Mouse (Mus musculus) myocyte (in vitro differentiated cells): ENCODE results near the gene Limch1.

Source experiments
- CEBPB ChIP-seq: IDR thresholded peaks from 2 replicates; pipeline ENCODE4 v1.6.1; 2011; ENCODE audit warnings: mild to moderate bottlenecking, moderate library complexity; ENCODE audit not compliant: poor library complexity, insufficient read depth, severe bottlenecking
- E2F4 ChIP-seq: IDR thresholded peaks from one replicate; pipeline ENCODE4 v1.6.1; 2011; ENCODE audit warnings: mild to moderate bottlenecking, control low read depth, moderate library complexity; ENCODE audit not compliant: insufficient read depth
- MAX ChIP-seq: IDR thresholded peaks from one replicate; pipeline ENCODE4 v1.6.1; 2011; ENCODE audit warnings: low read depth, mild to moderate bottlenecking, control low read depth
- POLR2A ChIP-seq: IDR thresholded peaks from one replicate; pipeline ENCODE4 v1.6.1; 2011; ENCODE audit warnings: low read depth, mild to moderate bottlenecking, control low read depth, moderate library complexity; ENCODE audit not compliant: insufficient read length
- POLR2AphosphoS2 ChIP-seq: IDR thresholded peaks from one replicate; pipeline ENCODE4 v1.6.1; 2011; ENCODE audit warnings: low read depth, control low read depth; ENCODE audit not compliant: insufficient read length
- REST ChIP-seq: IDR thresholded peaks from one replicate; pipeline ENCODE4 v1.6.1; 2011; ENCODE audit warnings: mild to moderate bottlenecking, control low read depth, moderate library complexity; ENCODE audit not compliant: insufficient read depth, insufficient read length
- TCF12 ChIP-seq: IDR thresholded peaks from one replicate; pipeline ENCODE4 v1.6.1; 2011; ENCODE audit warnings: mild to moderate bottlenecking, control low read depth; ENCODE audit not compliant: poor library complexity, insufficient read depth, severe bottlenecking
- USF1 ChIP-seq: IDR thresholded peaks from one replicate; pipeline ENCODE4 v1.6.1; 2011; ENCODE audit warnings: low read depth, mild to moderate bottlenecking, control low read depth, moderate library complexity

GRCm38 (mm10) chr5:66757706-66758237 lies 12.1 kb downstream of the Limch1 start:
- TF ChIP-seq POLR2A (no peak), E2F4 (no peak), REST (no peak), CEBPB (no peak), USF1 (no peak), MAX (no peak), TCF12 (no peak), POLR2AphosphoS2 (no peak)
